Mouse (Mus musculus): Measurements from ENCODE around the gene Ly6g6c. TPM values are rescaled to one million over a fixed set of nuclear protein-coding genes. Genes with fewer than 3 reads are reported as not detected.

The Ly6g6c gene
- polyA plus RNA-seq, 1 experiment from 2014 or later: not detected

- Histone ChIP-seq H3K9ac (replicated peaks) (0 out of 2 replicates have a peak overlapping the region, but pooled peaks have one; percentile 0), H3K9me3 (no peaks in the 10 kb centered on the region), H3K27ac (no peak overlapping the region), H3K4me2 (no peak overlapping the region), H3K4me3 (replicated peaks) (no peak overlapping the region), H3K36me3 (no peaks in the 10 kb centered on the region), H3K27me3 (no peaks in the 10 kb centered on the region), H3K4me1 (replicated peaks) (peaks cover 20% of the 10 kb centered on the region)
- no peak for ATAC-seq (ENCODE audit: insufficient number of reproducible peaks, insufficient read depth, low FRiP score, low TSS enrichment, low read depth)
- WGBS: 80% methylated on average over 5 of the region's 5 CpGs
Measured at GRCm38 (mm10) chr17:35023221-35023620, 42.0 kb upstream of the Ly6g6c start.

- Histone ChIP-seq H3K4me3 (replicated peaks) (no peak overlapping the region), H3K27ac (no peak overlapping the region), H3K36me3 (no peaks in the 10 kb centered on the region), H3K4me2 (no peak overlapping the region), H3K9me3 (no peaks in the 10 kb centered on the region), H3K27me3 (no peaks in the 10 kb centered on the region), H3K4me1 (replicated peaks) (peaks cover 20% of the 10 kb centered on the region), H3K9ac (replicated peaks) (no peak overlapping the region)
- 71% methylated on average over 4 of the region's 4 CpGs for WGBS
- ATAC-seq (ENCODE audit: insufficient number of reproducible peaks, insufficient read depth, low FRiP score, low TSS enrichment, low read depth): no peak
Measured at GRCm38 (mm10) chr17:35023756-35024155, 41.4 kb upstream of the Ly6g6c start.

GRCm38 (mm10) chr17:35024261-35024660 is 40.9 kb upstream of the Ly6g6c start:
- Histone ChIP-seq H3K4me2 (no peak overlapping the region), H3K36me3 (no peaks in the 10 kb centered on the region), H3K4me1 (replicated peaks) (peaks cover 20% of the 10 kb centered on the region), H3K27ac (no peak overlapping the region), H3K4me3 (replicated peaks) (no peak overlapping the region), H3K27me3 (no peaks in the 10 kb centered on the region), H3K9me3 (no peaks in the 10 kb centered on the region), H3K9ac (replicated peaks) (peak overlapping the region; percentile 45; the same call in 1 of the 2 replicates)
- no peak for ATAC-seq (ENCODE audit: insufficient number of reproducible peaks, insufficient read depth, low FRiP score, low TSS enrichment, low read depth)
- 82% methylated on average over 13 of the region's 13 CpGs for WGBS

GRCm38 (mm10) chr17:35024691-35025488 is 40.3 kb upstream of the Ly6g6c start:
- H3K4me3 ChIP-seq (replicated peaks): no peak overlapping the region
- H3K36me3 ChIP-seq: no peaks in the 10 kb centered on the region
- H3K9ac ChIP-seq (replicated peaks): peak overlapping the region; percentile 45; the same call in 1 of the 2 replicates
- peaks cover 24% of the 10 kb centered on the region for H3K4me1 ChIP-seq (replicated peaks)
- no peaks in the 10 kb centered on the region for H3K27me3 ChIP-seq
- no peak overlapping the region for H3K27ac ChIP-seq
- no peak overlapping the region for H3K4me2 ChIP-seq
- no peaks in the 10 kb centered on the region for H3K9me3 ChIP-seq
- no peak for ATAC-seq (ENCODE audit: insufficient number of reproducible peaks, insufficient read depth, low FRiP score, low TSS enrichment, low read depth)
- WGBS: 62% methylated on average over 9 of the region's 10 CpGs

GRCm38 (mm10) chr17:35026206-35026605 is 39.0 kb upstream of the Ly6g6c start:
- no peaks in the 10 kb centered on the region for H3K27me3 ChIP-seq
- no peak overlapping the region for H3K4me3 ChIP-seq (replicated peaks)
- peaks cover 23% of the 10 kb centered on the region for H3K4me1 ChIP-seq (replicated peaks)
- 84% methylated on average over 5 of the region's 5 CpGs for WGBS
- no peak overlapping the region for H3K9ac ChIP-seq (replicated peaks)
- no peaks in the 10 kb centered on the region for H3K9me3 ChIP-seq
- no peaks in the 10 kb centered on the region for H3K36me3 ChIP-seq
- no peak overlapping the region for H3K4me2 ChIP-seq
- H3K27ac ChIP-seq: no peak overlapping the region; the same call in 1 of the 2 replicates
- ATAC-seq (ENCODE audit: insufficient number of reproducible peaks, insufficient read depth, low FRiP score, low TSS enrichment, low read depth): no peak

GRCm38 (mm10) chr17:35027277-35028068 is 37.7 kb upstream of the Ly6g6c start, which contains the start of gene Sapcd1:
Gene Sapcd1, minus strand, starts transcription at chr17:35028016.
- WGBS: 34% methylated on average over 13 of the region's 13 CpGs
- Histone ChIP-seq H3K27ac (peak within 1 kb of the TSS; percentile 63), H3K9ac (replicated peaks) (0 out of 2 replicates have a peak within 1 kb of the TSS, but pooled peaks have one; percentile 8), H3K36me3 (no peaks in the 10 kb centered on the region), H3K9me3 (no peaks in the 10 kb centered on the region), H3K4me3 (replicated peaks) (peak within 1 kb of the TSS; percentile 12; the same call in 1 of the 2 replicates), H3K4me1 (replicated peaks) (peaks cover 17% of the 10 kb centered on the region), H3K4me2 (peak within 1 kb of the TSS; percentile 18), H3K27me3 (no peaks in the 10 kb centered on the region)
- 0 out of 2 replicates have a peak, but pooled peaks have one; percentile 50 for ATAC-seq (ENCODE audit: insufficient number of reproducible peaks, insufficient read depth, low FRiP score, low TSS enrichment, low read depth)

GRCm38 (mm10) chr17:35028315-35028714 is 36.9 kb upstream of the Ly6g6c start:
- Histone ChIP-seq H3K27me3 (no peaks in the 10 kb centered on the region), H3K4me2 (no peak overlapping the region), H3K4me3 (replicated peaks) (no peak overlapping the region), H3K4me1 (replicated peaks) (peaks cover 17% of the 10 kb centered on the region), H3K27ac (no peak overlapping the region), H3K9me3 (no peaks in the 10 kb centered on the region), H3K36me3 (no peaks in the 10 kb centered on the region), H3K9ac (replicated peaks) (no peak overlapping the region)
- WGBS: 66% methylated on average over 2 of the region's 2 CpGs
- no peak for ATAC-seq (ENCODE audit: insufficient number of reproducible peaks, insufficient read depth, low FRiP score, low TSS enrichment, low read depth)

GRCm38 (mm10) chr17:35029691-35030532 is 35.3 kb upstream of the Ly6g6c start:
- Histone ChIP-seq H3K9me3 (no peaks in the 10 kb centered on the region), H3K27ac (no peak overlapping the region), H3K4me1 (replicated peaks) (peaks cover 17% of the 10 kb centered on the region), H3K4me3 (replicated peaks) (no peak overlapping the region), H3K36me3 (no peaks in the 10 kb centered on the region), H3K27me3 (no peaks in the 10 kb centered on the region), H3K4me2 (no peak overlapping the region), H3K9ac (replicated peaks) (no peak overlapping the region)
- WGBS: 41% methylated on average over 19 of the region's 19 CpGs
- ATAC-seq (ENCODE audit: insufficient number of reproducible peaks, insufficient read depth, low FRiP score, low TSS enrichment, low read depth): no peak

- H3K9ac ChIP-seq (replicated peaks): 0 out of 2 replicates have a peak overlapping the region, but pooled peaks have one; percentile 23
- no peaks in the 10 kb centered on the region for H3K36me3 ChIP-seq
- H3K27ac ChIP-seq: no peak overlapping the region
- H3K4me3 ChIP-seq (replicated peaks): no peak overlapping the region
- no peaks in the 10 kb centered on the region for H3K27me3 ChIP-seq
- no peak overlapping the region for H3K4me2 ChIP-seq
- H3K4me1 ChIP-seq (replicated peaks): peaks cover 13% of the 10 kb centered on the region
- no peak for ATAC-seq (ENCODE audit: insufficient number of reproducible peaks, insufficient read depth, low FRiP score, low TSS enrichment, low read depth)
- H3K9me3 ChIP-seq: no peaks in the 10 kb centered on the region
- WGBS: 88% methylated on average over 11 of the region's 11 CpGs
Measured at GRCm38 (mm10) chr17:35031272-35031671, 33.9 kb upstream of the Ly6g6c start.

GRCm38 (mm10) chr17:35031880-35032279 is 33.3 kb upstream of the Ly6g6c start:
- ATAC-seq (ENCODE audit: insufficient number of reproducible peaks, insufficient read depth, low FRiP score, low TSS enrichment, low read depth): no peak
- WGBS: 85% methylated on average over 7 of the region's 7 CpGs
- no peak overlapping the region for H3K4me3 ChIP-seq (replicated peaks)
- no peak overlapping the region for H3K4me2 ChIP-seq
- no peaks in the 10 kb centered on the region for H3K36me3 ChIP-seq
- peaks cover 12% of the 10 kb centered on the region for H3K4me1 ChIP-seq (replicated peaks)
- H3K27me3 ChIP-seq: no peaks in the 10 kb centered on the region
- no peaks in the 10 kb centered on the region for H3K9me3 ChIP-seq
- H3K9ac ChIP-seq (replicated peaks): no peak overlapping the region
- no peak overlapping the region for H3K27ac ChIP-seq

All from limb, embryonic 12.5 days (tissue).